Mouse (Mus musculus): ENCODE data around the gene Trpc2. TPM values are rescaled to one million over a fixed set of nuclear protein-coding genes. Genes with fewer than 3 reads are reported as not detected.
"Not testable (repeated sequence)": the region's sequence is repeated elsewhere in the genome, so short reads cannot be mapped to it uniquely, and the experiment has no call there.

Trpc2 gene
- total RNA-seq (2014; fragmentation: Nextera tagmentation) (not detected in 2 replicates), total RNA-seq (2017) (not detected in 2 replicates)

DNA sequence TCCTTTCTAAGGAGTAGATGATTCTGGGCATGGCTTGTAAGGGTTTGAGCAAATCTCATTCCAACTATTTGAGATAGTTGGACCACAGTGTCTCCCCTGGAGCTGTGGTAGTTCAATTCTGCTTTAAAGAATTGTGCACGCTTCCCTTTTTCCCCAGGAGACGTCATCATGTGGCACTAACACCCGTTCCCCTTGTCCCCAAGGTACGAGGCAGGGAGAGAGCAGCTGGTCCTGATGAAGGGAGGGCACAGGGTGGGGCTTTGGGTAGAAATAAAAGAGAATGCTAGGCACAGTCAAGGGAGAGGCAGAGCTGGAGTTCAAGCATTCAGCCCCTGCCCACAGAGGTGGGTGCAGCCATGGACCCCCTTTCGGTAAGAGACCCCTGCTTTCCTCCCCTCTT lies at the start of gene Trpc2:
TSS of gene Trpc2 (plus strand) at position 301 of the 400 bp plus-strand sequence.
- ATAC-seq (replicated peaks; ENCODE audit: poor library complexity, severe bottlenecking), result no peak

DNA sequence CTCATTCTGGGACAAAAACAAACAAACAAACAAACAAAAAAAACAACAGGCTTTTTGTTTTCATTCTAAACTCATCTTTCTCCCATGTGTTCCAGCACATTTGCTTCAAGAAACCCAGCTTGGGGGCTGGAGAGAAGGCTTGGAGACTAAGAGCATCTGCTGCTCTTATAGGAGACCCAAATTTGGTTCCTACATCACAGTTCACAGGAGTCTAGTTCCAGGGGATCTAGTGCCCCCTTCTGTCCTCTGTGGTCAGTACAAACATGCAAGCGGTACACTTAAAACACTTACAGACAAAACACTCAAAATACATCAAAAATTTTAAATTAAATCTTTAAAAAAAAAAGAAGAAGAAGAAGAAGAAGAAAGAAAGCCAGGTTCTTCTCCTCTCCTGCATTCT lies 48.0 kb upstream of the Trpc2 start:
- no peak for ATAC-seq (replicated peaks; ENCODE audit: poor library complexity, severe bottlenecking)

DNA sequence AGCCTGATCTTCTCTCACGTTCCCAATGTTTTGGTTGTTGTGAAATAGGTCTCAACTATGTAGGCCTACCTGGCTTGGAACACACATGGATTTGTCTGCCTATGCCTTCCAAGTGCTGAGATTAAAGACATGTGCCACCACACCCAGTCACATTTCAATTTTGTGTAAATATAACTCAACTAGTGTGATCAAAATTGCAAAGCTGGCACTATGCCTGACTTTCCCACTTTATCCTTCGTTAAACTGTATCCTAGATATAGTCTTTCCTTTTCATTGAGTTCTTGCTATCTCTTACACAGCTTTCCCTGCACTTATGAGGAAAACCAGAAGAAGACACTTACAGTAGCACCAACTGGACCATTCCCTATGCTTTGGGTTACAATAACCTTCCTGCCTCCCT lies 47.4 kb upstream of the Trpc2 start:
- ATAC-seq (replicated peaks; ENCODE audit: poor library complexity, severe bottlenecking), result no peak

DNA sequence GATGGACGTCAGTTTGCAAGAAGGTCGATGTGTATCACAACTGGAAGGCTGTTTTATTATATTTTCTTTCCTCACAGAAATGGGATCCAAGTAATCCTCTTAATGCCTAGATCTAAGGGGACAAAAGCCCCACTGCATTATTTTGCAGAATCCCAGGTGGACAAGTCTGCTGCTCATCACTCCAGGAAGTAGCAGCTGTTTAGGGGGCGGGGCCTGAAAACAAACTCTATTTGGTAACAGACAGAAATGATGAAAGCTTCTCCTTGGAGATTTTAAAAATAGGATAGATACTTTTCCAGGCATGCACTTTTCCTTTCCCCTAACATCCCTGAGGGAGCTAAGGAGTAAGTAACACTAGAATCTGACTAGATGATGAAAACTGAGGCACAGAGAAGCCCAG lies 45.6 kb upstream of the Trpc2 start:
- ATAC-seq (replicated peaks; ENCODE audit: poor library complexity, severe bottlenecking), result no peak

DNA sequence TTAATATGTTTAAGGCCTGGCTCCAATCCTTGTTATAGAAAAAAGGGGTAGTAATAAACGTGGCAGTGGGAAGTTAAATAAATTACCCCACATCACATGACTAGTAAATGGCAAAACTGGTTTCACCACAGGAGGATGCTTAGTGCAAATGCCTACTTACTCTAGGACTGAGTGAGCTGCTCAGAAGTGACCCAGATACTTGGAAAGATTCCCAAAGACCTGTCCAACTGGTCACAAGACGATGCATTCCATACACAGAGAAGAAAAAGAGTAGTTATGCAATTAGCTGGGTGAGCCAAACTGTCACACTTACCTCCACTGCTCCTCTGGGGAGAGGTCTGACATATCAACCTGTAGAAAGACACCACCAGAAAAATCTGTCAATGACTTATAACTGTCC lies 40.6 kb upstream of the Trpc2 start:
- ATAC-seq (replicated peaks; ENCODE audit: poor library complexity, severe bottlenecking), result no peak

DNA sequence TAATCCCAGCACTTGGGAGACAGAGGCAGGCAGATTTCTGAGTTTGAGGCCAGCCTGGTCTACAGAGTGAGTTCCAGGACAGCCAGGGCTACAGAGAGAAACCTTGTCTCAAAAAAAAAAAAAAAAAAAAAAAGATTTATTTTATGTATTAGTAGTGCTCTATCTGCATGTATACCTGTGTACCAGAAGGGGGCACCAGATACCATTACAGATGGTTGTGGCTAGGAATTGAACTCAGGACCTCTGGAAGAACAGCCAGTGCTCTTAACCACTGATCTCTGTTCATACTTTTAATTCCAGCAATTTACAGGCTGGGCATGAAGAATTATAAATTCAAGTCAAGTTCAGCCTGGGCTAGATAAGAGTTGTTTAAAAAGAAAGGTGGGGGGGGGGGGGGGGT lies 34.4 kb upstream of the Trpc2 start:
- not testable (repeated sequence) for ATAC-seq (replicated peaks; ENCODE audit: poor library complexity, severe bottlenecking)

DNA sequence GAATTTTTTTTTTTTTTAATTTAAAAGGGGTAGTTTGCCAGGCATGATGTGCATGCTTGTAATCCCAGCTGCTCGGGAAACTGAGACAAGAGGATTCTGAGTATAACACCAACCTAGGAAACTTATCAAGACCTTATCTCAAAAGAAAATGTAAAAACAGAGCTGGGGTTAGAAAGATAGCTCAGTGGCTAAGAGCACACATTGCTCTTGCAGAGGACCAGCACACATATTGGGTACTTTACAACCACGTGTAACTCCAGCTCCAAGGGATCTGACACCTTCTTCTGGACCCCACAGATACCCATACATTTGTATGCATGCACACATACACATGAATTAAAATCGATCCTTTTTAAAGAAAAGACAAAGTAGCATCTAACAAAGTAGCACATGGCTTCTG lies 21.6 kb upstream of the Trpc2 start:
- ATAC-seq (replicated peaks; ENCODE audit: poor library complexity, severe bottlenecking), result no peak

DNA sequence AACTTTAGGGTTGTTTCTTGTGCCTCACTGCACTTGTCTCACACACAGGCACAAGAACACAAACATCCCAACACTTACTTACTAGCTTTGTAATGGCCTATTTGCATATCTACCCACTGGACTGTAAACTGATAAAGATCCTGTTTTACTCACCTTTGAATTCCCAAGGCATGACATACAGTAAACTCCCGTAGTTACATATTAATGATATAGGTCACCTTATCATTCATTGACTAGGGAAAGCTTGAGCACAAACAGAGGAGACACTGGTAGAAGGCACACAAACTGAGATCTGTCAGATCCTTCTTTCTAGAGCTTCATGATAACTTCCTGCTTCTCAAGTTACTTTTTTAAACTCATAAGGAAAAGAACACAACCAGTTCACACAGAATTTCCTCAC lies 20.7 kb upstream of the Trpc2 start:
- no peak for ATAC-seq (replicated peaks; ENCODE audit: poor library complexity, severe bottlenecking)

DNA sequence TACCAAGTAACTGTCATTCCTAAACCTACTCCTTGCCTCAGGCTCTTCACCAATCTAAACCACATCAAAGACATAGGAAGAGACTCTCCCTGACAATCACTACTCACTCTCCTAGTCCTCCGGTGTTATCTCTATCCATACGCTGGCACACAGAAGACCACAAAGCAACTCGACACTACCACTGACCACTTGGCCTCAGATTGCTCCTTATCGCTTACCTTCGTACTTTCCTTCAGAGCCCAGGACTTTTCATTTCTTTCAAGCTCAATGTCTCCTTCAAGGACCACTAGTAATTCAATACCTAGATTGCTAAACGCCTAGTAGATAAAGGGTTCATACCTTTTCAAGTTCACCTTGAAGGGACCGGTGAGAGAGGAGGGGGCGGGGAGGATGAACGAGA lies 19.0 kb upstream of the Trpc2 start:
- no peak for ATAC-seq (replicated peaks; ENCODE audit: poor library complexity, severe bottlenecking)

DNA sequence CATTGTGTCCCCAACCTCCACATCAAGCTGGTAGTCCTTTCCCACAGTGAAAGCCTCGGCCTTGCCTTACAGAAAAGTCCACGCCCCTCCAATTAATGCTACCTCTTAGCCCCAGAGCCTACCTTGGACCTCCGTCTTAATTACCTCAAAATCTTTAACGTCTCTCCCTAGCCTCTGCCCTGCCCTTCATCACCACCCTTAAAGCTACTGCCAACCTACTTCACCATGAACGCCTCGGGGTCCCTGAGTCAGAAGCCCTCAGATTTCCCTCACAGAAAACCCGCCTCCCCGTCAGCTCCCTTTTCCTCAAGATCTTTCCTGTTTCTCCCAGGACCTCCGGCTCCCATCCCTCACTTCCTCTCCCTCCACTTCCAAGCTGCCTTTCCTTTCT lies 18.3 kb upstream of the Trpc2 start:
- ATAC-seq (replicated peaks; ENCODE audit: poor library complexity, severe bottlenecking), result no peak

DNA sequence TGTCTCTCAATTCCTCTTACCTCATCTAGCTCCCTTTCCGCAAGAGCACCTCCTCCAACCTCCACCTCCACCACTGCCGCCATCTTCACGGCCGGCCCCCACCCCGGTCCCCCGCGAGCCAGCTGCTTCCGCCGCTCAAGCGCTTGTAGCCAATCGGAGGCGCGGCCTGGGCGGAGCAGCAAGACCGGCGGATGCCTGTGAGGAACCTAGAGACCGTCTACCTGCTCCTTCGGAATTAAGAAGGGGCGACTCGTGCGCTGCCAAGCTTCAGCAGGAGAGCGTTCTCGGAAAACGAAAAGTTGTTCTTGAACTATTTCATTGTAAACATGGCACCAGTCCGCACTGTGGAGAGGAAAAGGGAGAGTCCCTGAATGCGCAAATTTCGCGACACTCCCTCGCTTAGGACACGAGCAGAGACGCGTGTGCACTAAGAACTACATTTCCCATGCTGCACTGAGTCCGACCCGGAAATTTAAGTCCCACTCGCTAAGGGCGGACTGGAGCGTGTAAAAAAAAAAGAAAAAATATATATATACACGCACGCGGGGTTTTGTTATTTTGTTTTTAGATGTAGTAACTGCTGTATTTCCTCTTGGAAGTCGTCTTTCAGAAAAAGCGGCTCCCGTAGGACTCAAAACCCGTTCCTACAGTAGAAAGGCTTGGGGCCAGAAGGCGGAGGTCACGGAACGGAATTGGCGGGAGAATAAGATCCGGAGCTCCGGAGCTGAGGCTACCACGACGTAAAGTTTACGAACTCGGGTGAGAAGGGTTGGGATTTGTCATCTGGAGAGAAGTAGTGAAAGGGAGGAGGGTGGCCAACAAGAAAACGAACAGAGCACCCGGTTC lies 17.6 kb upstream of the Trpc2 start, which contains the start of the genes Rnf121, Xndc1 and Xntrpc:
TSS of gene Rnf121 (minus strand) at position 424 of the 846 bp plus-strand sequence.
TSS of gene Xndc1 (plus strand) at position 466 of the 846 bp plus-strand sequence.
TSS of gene Xntrpc (plus strand) at position 668 of the 846 bp plus-strand sequence.
- peak; percentile 97 for ATAC-seq (replicated peaks; ENCODE audit: poor library complexity, severe bottlenecking)

DNA sequence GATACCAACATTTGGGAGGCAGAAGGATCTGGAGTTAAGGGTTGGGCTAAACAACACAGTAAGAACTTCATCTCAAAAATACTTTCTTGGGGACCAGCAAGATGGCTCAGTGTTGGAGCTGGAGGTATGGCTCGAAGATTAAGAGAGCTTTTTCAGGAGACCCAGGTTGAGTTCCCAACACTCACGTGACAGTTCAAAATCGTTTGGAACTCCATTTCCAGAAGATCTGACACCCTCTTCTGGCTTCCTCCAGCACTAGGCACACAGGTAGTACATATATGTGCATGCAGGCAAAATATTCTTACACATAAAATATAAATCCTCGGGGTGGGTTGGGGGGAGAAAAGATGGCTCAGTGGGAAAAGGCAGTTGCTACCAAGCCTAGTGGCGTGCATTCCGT lies 16.6 kb upstream of the Trpc2 start:
- no peak for ATAC-seq (replicated peaks; ENCODE audit: poor library complexity, severe bottlenecking)

DNA sequence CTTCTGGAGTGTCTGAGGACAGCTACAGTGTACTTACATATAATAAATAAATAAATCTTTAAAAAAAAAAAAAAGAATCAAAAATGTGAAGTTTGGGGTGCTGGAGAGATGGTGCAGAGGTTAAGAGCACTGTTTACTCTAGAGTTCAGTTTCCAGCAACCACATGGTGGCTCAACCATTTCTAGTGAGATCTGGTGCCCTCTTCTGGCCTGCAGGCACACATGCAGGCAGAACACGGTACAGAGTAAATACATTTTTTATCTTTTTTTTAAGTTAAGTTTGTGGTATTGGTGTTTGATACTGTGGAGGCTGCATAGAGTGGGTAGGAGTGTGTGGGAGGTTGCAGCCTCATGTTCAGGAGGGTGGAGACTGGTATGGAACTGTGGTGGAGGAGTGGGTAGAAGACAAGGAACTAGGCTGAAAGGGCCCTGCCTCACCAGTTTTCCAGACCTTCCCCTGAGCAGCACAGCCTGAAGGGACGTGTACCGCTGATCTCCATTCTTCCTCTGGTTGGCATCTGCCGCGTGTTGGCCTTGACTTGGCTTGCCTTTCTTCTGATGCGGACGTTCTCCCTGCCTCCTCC lies 6.1 kb upstream of the Trpc2 start:
- ATAC-seq (replicated peaks; ENCODE audit: poor library complexity, severe bottlenecking), result peak; percentile 50; the same call in 1 of the 2 replicates

DNA sequence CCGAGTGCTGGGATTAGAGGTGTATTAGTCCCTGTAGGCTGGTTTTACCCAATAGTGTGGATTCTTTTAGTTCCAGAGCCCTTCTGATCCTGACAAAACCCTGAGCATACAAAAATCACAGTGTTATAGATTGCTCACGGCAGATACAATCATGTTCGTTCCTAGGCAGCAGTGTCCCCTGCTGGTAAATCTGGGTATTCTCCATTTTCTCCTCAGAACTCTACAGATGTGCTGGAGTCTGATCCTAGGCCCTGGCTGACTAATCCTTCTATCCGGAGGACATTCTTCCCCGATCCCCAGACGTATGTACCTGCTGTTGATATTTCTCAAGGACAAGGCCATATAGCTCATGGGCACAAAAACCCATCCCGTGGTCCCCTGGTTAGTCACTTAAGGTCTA lies 4.4 kb upstream of the Trpc2 start:
- peak; percentile 33; the same call in 1 of the 2 replicates for ATAC-seq (replicated peaks; ENCODE audit: poor library complexity, severe bottlenecking)

DNA sequence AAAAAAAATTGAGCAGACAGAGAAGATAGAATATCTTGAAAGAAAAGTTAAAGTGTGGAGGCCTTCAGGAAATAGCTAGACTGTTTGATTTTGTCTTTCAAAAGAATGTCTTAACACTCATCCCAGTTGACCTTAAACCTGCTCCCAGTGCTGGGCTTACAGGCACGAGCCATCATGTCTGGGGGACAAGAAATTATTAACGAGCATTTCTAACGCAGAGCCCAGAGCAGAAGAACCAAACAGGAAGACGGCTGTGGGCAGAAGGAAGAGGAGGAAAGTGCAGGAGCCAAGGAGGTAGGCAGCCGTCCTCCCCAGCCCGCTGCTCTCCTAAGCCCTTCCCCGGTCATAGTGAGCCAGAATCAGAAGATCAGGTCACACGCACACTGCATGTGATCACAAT lies 2.6 kb upstream of the Trpc2 start:
- no peak for ATAC-seq (replicated peaks; ENCODE audit: poor library complexity, severe bottlenecking)

DNA sequence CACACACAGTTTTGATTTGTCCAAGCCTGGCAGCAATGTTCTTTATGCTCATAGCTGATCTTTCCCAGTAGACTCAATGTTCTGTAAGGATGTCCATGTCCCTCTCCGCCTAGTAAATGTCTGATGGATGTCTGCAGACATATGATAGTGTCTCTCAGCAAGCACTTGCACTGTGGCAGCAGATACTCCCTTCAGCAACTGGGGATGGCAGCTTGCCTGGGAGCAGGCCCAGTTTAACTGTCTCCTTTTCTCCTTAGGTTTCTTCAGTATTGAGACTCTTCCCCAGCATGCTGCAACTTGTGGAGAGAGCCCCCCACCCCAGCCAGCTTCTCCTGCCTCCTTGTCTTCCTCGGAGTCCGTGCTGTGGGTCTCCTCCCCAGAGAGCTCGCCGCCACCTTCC lies 1.1 kb upstream of the Trpc2 start:
- no peak for ATAC-seq (replicated peaks; ENCODE audit: poor library complexity, severe bottlenecking)

DNA sequence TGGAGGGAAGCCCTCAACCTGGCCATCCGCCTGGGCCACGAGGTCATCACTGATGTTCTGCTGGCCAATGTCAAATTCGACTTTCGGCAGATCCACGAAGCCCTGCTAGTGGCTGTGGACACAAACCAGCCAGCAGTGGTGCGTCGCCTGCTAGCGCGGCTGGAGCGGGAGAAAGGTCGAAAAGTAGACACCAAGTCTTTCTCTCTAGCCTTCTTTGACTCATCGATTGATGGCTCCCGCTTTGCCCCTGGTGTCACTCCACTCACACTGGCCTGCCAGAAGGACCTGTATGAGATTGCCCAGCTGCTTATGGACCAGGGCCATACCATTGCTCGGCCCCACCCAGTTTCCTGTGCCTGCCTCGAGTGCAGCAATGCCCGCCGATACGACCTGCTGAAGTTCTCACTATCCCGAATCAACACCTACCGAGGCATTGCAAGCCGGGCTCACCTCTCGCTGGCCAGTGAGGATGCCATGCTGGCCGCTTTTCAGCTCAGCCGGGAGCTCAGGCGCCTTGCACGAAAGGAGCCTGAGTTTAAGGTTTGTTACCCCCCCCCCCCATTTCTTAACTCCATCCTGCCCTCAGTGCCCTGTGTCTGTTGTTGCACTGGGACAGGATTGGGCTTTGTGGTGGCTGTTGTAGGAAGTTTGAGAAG lies 1.3 kb downstream of the Trpc2 start:
- no peak for ATAC-seq (replicated peaks; ENCODE audit: poor library complexity, severe bottlenecking)

DNA sequence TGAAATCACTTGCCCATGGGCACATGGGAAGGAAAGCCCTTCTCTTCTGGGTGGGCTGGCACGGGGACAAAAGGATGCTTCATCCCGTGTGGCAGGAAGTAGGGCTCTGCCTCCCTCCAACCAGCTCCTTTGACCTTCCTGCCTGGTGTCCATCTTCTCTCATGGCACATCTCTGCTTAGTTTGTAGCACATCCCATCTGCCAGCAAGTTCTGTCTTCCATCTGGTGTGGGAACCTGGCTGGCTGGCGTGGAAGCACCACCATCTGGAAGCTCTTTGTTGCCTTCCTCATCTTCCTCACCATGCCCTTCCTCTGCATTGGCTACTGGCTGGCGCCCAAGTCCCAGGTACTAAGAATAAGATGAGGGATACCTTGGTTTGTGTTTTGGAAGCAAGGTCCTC lies 4.4 kb downstream of the Trpc2 start:
- ATAC-seq (replicated peaks; ENCODE audit: poor library complexity, severe bottlenecking), result no peak

DNA sequence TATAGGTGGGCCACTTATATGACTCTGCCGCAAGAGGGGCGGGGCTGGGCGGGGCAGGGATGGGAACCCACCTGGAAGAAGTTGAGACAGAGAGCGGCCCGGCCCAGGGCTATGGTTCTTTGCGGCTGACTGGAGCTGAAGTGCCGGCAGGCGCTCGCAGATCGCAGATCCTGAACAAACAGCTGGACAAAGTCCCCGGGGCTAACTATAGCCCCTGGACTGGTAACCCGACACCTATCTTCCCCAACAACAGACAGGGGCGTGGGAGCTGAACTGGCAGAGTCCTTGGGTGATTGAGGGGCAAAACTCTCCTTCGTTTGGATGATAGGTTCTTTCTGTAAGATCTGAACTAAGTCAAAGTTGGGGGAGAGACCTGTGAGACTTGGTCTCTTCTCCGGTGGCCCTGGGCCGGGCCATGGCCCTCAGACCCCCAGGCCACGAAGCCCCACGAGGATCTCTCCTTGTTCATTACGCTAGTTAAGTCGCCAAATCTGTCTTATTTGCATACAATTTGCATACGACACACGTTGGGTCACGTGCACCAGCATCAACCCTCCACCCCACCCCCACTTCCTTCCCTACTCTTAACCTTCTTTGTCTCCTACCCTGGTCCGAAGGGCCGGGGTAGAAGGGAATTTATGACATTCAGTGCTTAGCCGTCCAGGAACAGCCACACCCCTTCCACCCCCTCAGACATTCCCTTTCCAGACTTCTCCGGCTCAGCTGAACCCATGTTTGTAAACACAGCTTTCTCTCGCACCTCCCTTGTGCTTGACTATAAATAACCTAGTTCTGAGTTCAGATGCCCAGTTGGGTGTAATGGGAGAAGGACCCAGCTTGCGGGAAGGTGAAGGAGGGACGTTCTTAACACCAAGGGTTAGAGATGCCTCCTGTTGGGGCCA lies 17.1 kb downstream of the Trpc2 start:
- peak; percentile 90 for ATAC-seq (replicated peaks; ENCODE audit: poor library complexity, severe bottlenecking)

DNA sequence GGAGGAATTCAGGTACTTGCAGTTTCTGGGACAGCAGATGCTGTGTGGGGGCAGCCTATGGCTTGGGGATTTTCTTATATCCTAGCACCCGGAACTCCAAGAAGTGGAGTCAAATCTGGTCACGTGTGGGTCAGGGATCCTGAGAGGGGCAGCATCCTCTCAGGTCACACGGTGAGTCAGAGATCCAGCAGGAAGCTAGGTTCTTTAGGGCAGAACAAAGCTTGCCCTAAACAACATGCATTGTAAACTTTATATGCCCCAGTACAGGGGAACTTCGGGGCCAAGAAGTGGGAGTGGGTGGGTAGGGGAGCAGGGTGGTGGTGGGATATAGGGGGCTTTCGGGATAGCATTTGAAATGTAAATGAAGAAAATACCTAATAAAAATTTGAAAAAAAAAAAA lies 18.0 kb downstream of the Trpc2 start:
- no peak for ATAC-seq (replicated peaks; ENCODE audit: poor library complexity, severe bottlenecking)
